Mouse (Mus musculus): ENCODE results near the gene Gm16867.
"Not testable (repeated sequence)": the region's sequence is repeated elsewhere in the genome, so short reads cannot be mapped to it uniquely, and the experiment has no call there.

DNA sequence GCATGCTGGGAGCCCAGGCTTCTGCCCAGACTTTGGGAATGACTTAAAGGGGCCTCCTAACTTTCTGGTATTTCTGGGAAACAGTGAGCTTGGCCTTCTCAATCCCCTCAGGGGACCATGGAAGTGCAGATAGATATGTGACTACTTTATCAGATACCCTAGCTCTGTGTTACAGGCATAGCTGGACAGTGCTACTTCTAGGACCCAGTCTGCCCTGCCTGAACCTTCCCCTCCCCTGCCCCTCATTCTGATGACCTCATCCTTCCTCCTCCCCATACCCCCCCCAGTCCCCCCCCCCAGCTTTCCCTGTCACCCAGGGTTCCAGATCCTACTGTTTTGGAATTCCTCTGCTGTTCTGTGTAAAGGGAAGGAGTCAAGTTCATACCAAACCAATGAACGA lies 56.2 kb downstream of the Gm16867 start:
- TF ChIP-seq POLR2A (IDR thresholded peaks at IDR 0.05; ENCODE audit: borderline replicate concordance, insufficient read depth, low read length); CTCF (IDR thresholded peaks at IDR 0.05; ENCODE audit: borderline replicate concordance, insufficient read depth, low read depth, low read length): not testable (repeated sequence)

Data from cerebellum, adult 2 months (tissue).